ENCODE assay signal across 12 mouse cellular contexts in genomic region chr1:170535221-170535620, GRCm38 (mm10). TPM values are rescaled to one million over a fixed set of nuclear protein-coding genes. Genes with fewer than 3 reads are reported as not detected.
DNase-seq lines count a peak whose midpoint lies in the region; ATAC-seq and TF ChIP-seq lines count a peak whose summit lies in the region.
"Had no signal": no experiment of that assay in that cellular context is flagged by ENCODE, and none has a peak within 500 bp of the region (broad histone marks: within the 10 kb centered on the region; RNA-seq: fewer than 3 reads in every experiment).

No protein-coding gene starts in this region.

- no peak overlapping the region for H3K4me2 ChIP-seq in forebrain, embryonic 14.5 days (ENCODE audit: low read length)
- H3K4me2 ChIP-seq: hindbrain, embryonic 15.5 days; limb, embryonic 15.5 days had no signal

- no peak for TF ChIP-seq POLR2A in bone marrow, adult 2 months (IDR thresholded peaks at IDR 0.05; ENCODE audit: borderline replicate concordance, control insufficient read depth, low read depth, low read length)

- DNase-seq in adrenal gland, adult 2 months = peak; percentile 60
- DNase-seq in adrenal gland, adult 18-20 months (ENCODE audit: low spot score in 2 of 2) = no peak
- peak; percentile 35 to 71 for DNase-seq in kidney, postnatal 25 days
- DNase-seq in kidney, postnatal 10 days = no peak
- no peak for DNase-seq in left cerebral cortex, adult 9 months (ENCODE audit: low spot score in 2 of 2)
- DNase-seq in forebrain, embryonic 14.5 days (ENCODE audit: low spot score) = no peak
- DNase-seq: thymus, adult 2 months had no signal

- peaks cover 45% of the 10 kb centered on the region for H3K36me3 ChIP-seq in megakaryocyte, embryonic 14.5 days (replicated peaks; ENCODE audit: low read length)
- no peaks in the 10 kb centered on the region for H3K36me3 ChIP-seq in forebrain, embryonic 14.5 days (ENCODE audit: control insufficient read depth, insufficient read depth, low read length)
- H3K36me3 ChIP-seq: G1E; hindbrain, embryonic 15.5 days; limb, embryonic 15.5 days had no signal

- no peak overlapping the region for H3K9ac ChIP-seq in forebrain, embryonic 14.5 days (ENCODE audit: low read length)
- H3K9ac ChIP-seq: hindbrain, embryonic 15.5 days; limb, embryonic 15.5 days had no signal

- peaks cover under 1% of the 10 kb centered on the region; the same call in 1 of the 2 replicates for H3K9me3 ChIP-seq in megakaryocyte, embryonic 14.5 days
- H3K9me3 ChIP-seq in forebrain, embryonic 14.5 days (replicated peaks; ENCODE audit: control insufficient read depth, low read length) = no peaks in the 10 kb centered on the region
- H3K9me3 ChIP-seq: G1E; hindbrain, embryonic 15.5 days; limb, embryonic 15.5 days had no signal

- peak overlapping the region; percentile 50 for H3K27ac ChIP-seq in bone marrow, adult 2 months (ENCODE audit: control insufficient read depth, insufficient read depth, low read depth, low read length, poor library complexity)
- H3K27ac ChIP-seq in forebrain, embryonic 14.5 days (ENCODE audit: low read depth, low read length) = no peak overlapping the region
- H3K27ac ChIP-seq: hindbrain, embryonic 15.5 days; limb, embryonic 15.5 days had no signal

- no peak for ATAC-seq in forebrain, embryonic 14.5 days

- peaks cover 5% of the 10 kb centered on the region for H3K4me1 ChIP-seq in bone marrow, adult 2 months (ENCODE audit: control insufficient read depth, insufficient read depth, low read length)
- peaks cover 98% of the 10 kb centered on the region for H3K4me1 ChIP-seq in megakaryocyte, embryonic 14.5 days
- no peaks in the 10 kb centered on the region for H3K4me1 ChIP-seq in forebrain, embryonic 14.5 days (ENCODE audit: control insufficient read depth, insufficient read depth, low read length)
- H3K4me1 ChIP-seq: hindbrain, embryonic 15.5 days had no signal

- no peak for TF ChIP-seq CTCF in bone marrow, adult 2 months (IDR thresholded peaks at IDR 0.05; ENCODE audit: control insufficient read depth, insufficient read depth, low read length)

- H3K27me3 ChIP-seq in megakaryocyte, embryonic 14.5 days (replicated peaks) = no peaks in the 10 kb centered on the region
- H3K27me3 ChIP-seq in forebrain, embryonic 14.5 days (replicated peaks; ENCODE audit: control insufficient read depth, insufficient read depth, low read length) = no peaks in the 10 kb centered on the region
- H3K27me3 ChIP-seq: hindbrain, embryonic 15.5 days; limb, embryonic 15.5 days had no signal

- 5% methylated on average over 2 of the region's 2 CpGs for WGBS in bone marrow, adult 2 months
- WGBS in forebrain, embryonic 14.5 days = 83% methylated on average over 2 of the region's 2 CpGs

- no peak overlapping the region for H3K4me3 ChIP-seq in bone marrow, adult 2 months (replicated peaks; ENCODE audit: control insufficient read depth, low read depth, low read length)
- H3K4me3 ChIP-seq in megakaryocyte, embryonic 14.5 days (replicated peaks) = peak overlapping the region; percentile 47
- no peak overlapping the region for H3K4me3 ChIP-seq in forebrain, embryonic 14.5 days (ENCODE audit: low read depth, low read length)
- H3K4me3 ChIP-seq: hindbrain, embryonic 15.5 days; limb, embryonic 15.5 days had no signal

RNA-seq across cellular contexts. Expression of gene Nos1ap, which starts 54.4 kb away (rescaled TPM):
- 10 to 100 TPM; 22.0 to 24.1 TPM for total RNA-seq in adrenal gland, adult 2 months (2021)
- 44.8 and 49.3 TPM in 2 replicates for polyA plus RNA-seq in adrenal gland, adult 2 months (2012; rRNA removed)
- 10 to 100 TPM; 15.7 to 19.7 TPM for total RNA-seq in adrenal gland, adult 18-20 months (2021)
- polyA plus RNA-seq in bone marrow, adult 2 months (2011; ENCODE audit: insufficient read depth, insufficient read length, low replicate concordance, missing spikeins) = 34.3 and 68.3 TPM in 2 replicates
- polyA plus RNA-seq in megakaryocyte, embryonic 14.5 days (2012; ENCODE audit: insufficient read depth, low replicate concordance) = 9.9 and 28.1 TPM in 2 replicates
- 8.4 and 11.3 TPM in 2 replicates for polyA plus RNA-seq in forebrain, embryonic 14.5 days (2014; fragmentation: Nextera tagmentation; extraction: Ambion mirVana)

Comparison
In these comparisons a context has a peak if more than half of its experiments do, and no peak if none do; other contexts are left out.
1. DNase-seq: peak in adrenal gland, adult 2 months (single experiment) and kidney, postnatal 25 days (2 of 2); none in adrenal gland, adult 18-20 months (0 of 2), kidney, postnatal 10 days (single experiment), left cerebral cortex, adult 9 months (0 of 2) and forebrain, embryonic 14.5 days (single experiment).